7 mouse cellular contexts compared by ENCODE assay signal in genomic region chr12:70800086-70800485, GRCm38 (mm10).
"Had no signal": no experiment of that assay in that cellular context is flagged by ENCODE, and none has a peak within 500 bp of the region (broad histone marks: within the 10 kb centered on the region; RNA-seq: fewer than 3 reads in every experiment).

No protein-coding gene starts in this region.

- H3K4me2 ChIP-seq: liver, embryonic 11.5 days; liver, embryonic 15.5 days; midbrain, embryonic 13.5 days; neural tube, embryonic 15.5 days had no signal

- H3K4me3 ChIP-seq: limb, embryonic 10.5 days; liver, embryonic 15.5 days; midbrain, embryonic 13.5 days; myocyte; neural tube, embryonic 15.5 days had no signal

- H3K27me3 ChIP-seq: liver, embryonic 15.5 days; neural tube, embryonic 15.5 days had no signal

- H3K9ac ChIP-seq: liver, embryonic 15.5 days; midbrain, embryonic 13.5 days; neural tube, embryonic 15.5 days had no signal

- DNase-seq: thymus, postnatal 4 days had no signal

- ATAC-seq: midbrain, embryonic 13.5 days had no signal

- H3K36me3 ChIP-seq: limb, embryonic 10.5 days; liver, embryonic 15.5 days; midbrain, embryonic 13.5 days; neural tube, embryonic 15.5 days had no signal

- H3K9me3 ChIP-seq: limb, embryonic 10.5 days; liver, embryonic 15.5 days; midbrain, embryonic 13.5 days; neural tube, embryonic 15.5 days had no signal

- H3K27ac ChIP-seq: liver, embryonic 15.5 days; midbrain, embryonic 13.5 days; neural tube, embryonic 15.5 days had no signal
